Mouse (Mus musculus) liver, adult (tissue): ENCODE results near the gene Gm45234.

Experiments used
- GATA4 ChIP-seq: IDR thresholded peaks from 2 replicates; pipeline ENCODE4 v1.6.1; 2014; ENCODE audit warnings: mild to moderate bottlenecking, low read length; ENCODE audit not compliant: insufficient replicate concordance

Gm45234 gene

GRCm38 (mm10) chr6:124744755-124745321, 11.0 kb downstream of the Gm45234 start:
- no peak for TF ChIP-seq GATA4

- TF ChIP-seq GATA4: no peak
These were observed 12.2 kb downstream of the Gm45234 start for GRCm38 (mm10) chr6:124743647-124744046.

GRCm38 (mm10) chr6:124742839-124743514, 12.8 kb downstream of the Gm45234 start:
- TF ChIP-seq GATA4: no peak

GRCm38 (mm10) chr6:124741842-124742241, 14.0 kb downstream of the Gm45234 start:
- no peak for TF ChIP-seq GATA4

GRCm38 (mm10) chr6:124740888-124741761, 14.7 kb downstream of the Gm45234 start, which contains the start of gene Grcc10:
Grcc10 (minus strand) TSS chr6:124741374.
- TF ChIP-seq GATA4: no peak

- no peak for TF ChIP-seq GATA4
These were observed 15.5 kb downstream of the Gm45234 start for GRCm38 (mm10) chr6:124740211-124740887.

GRCm38 (mm10) chr6:124739231-124739796, 16.5 kb downstream of the Gm45234 start:
- TF ChIP-seq GATA4: no peak

- no peak for TF ChIP-seq GATA4
These were observed 17.3 kb downstream of the Gm45234 start, which contains the start of gene Ptpn6 for GRCm38 (mm10) chr6:124738511-124739023. Ptpn6 (minus strand) TSS chr6:124738714.

GRCm38 (mm10) chr6:124737040-124737439, 18.8 kb downstream of the Gm45234 start:
- no peak for TF ChIP-seq GATA4

GRCm38 (mm10) chr6:124734417-124734816, 21.4 kb downstream of the Gm45234 start:
- no peak for TF ChIP-seq GATA4

GRCm38 (mm10) chr6:124732476-124733370, 23.1 kb downstream of the Gm45234 start:
- TF ChIP-seq GATA4: no peak

- TF ChIP-seq GATA4: no peak
These were observed 24.8 kb downstream of the Gm45234 start for GRCm38 (mm10) chr6:124731038-124731437.

GRCm38 (mm10) chr6:124729850-124730705, 25.7 kb downstream of the Gm45234 start:
- TF ChIP-seq GATA4: no peak
